Mouse (Mus musculus): Measurements from ENCODE around the gene Zfp82. TPM values are rescaled to one million over a fixed set of nuclear protein-coding genes. Genes with fewer than 3 reads are reported as not detected.

Gene Zfp82
- polyA plus RNA-seq, 1 experiment from 2014 or later: 11.0 TPM

GRCm38 (mm10) chr7:30027331-30027730 lies 45.4 kb downstream of the Zfp82 start:
- Histone ChIP-seq H3K4me2 (ENCODE audit: low read depth, low read length) (no peak overlapping the region), H3K9me3 (ENCODE audit: control insufficient read depth, low read length) (no peaks in the 10 kb centered on the region), H3K27me3 (ENCODE audit: control insufficient read depth, insufficient read depth, low read length) (no peaks in the 10 kb centered on the region), H3K36me3 (ENCODE audit: control insufficient read depth, insufficient read depth, low read length) (peaks cover 24% of the 10 kb centered on the region), H3K4me1 (ENCODE audit: control insufficient read depth, insufficient read depth, low read length) (no peaks in the 10 kb centered on the region), H3K27ac (ENCODE audit: low read depth, low read length) (no peak overlapping the region), H3K4me3 (ENCODE audit: low read depth, low read length) (no peak overlapping the region), H3K9ac (replicated peaks; ENCODE audit: low read depth, low read length) (no peak overlapping the region)
- 77% methylated on average over 4 of the region's 4 CpGs for WGBS
- no peak for ATAC-seq (ENCODE audit: low read depth)

GRCm38 (mm10) chr7:30025358-30025757 lies 47.3 kb downstream of the Zfp82 start:
- Histone ChIP-seq H3K27me3 (ENCODE audit: control insufficient read depth, insufficient read depth, low read length) (no peaks in the 10 kb centered on the region), H3K4me1 (ENCODE audit: control insufficient read depth, insufficient read depth, low read length) (no peaks in the 10 kb centered on the region), H3K9me3 (ENCODE audit: control insufficient read depth, low read length) (no peaks in the 10 kb centered on the region), H3K4me3 (ENCODE audit: low read depth, low read length) (no peak overlapping the region), H3K36me3 (ENCODE audit: control insufficient read depth, insufficient read depth, low read length) (peaks cover 28% of the 10 kb centered on the region), H3K9ac (replicated peaks; ENCODE audit: low read depth, low read length) (no peak overlapping the region), H3K4me2 (ENCODE audit: low read depth, low read length) (no peak overlapping the region), H3K27ac (ENCODE audit: low read depth, low read length) (no peak overlapping the region)
- WGBS: 80% methylated on average over 5 of the region's 5 CpGs
- ATAC-seq (ENCODE audit: low read depth): no peak

- Histone ChIP-seq H3K36me3 (ENCODE audit: control insufficient read depth, insufficient read depth, low read length) (peaks cover 33% of the 10 kb centered on the region), H3K4me1 (ENCODE audit: control insufficient read depth, insufficient read depth, low read length) (no peaks in the 10 kb centered on the region), H3K27ac (ENCODE audit: low read depth, low read length) (no peak overlapping the region), H3K4me3 (ENCODE audit: low read depth, low read length) (no peak overlapping the region), H3K4me2 (ENCODE audit: low read depth, low read length) (no peak overlapping the region), H3K27me3 (ENCODE audit: control insufficient read depth, insufficient read depth, low read length) (no peaks in the 10 kb centered on the region), H3K9ac (replicated peaks; ENCODE audit: low read depth, low read length) (no peak overlapping the region), H3K9me3 (ENCODE audit: control insufficient read depth, low read length) (no peaks in the 10 kb centered on the region)
- 95% methylated on average over 8 of the region's 8 CpGs for WGBS
- ATAC-seq (ENCODE audit: low read depth): no peak
These were observed 48.9 kb downstream of the Zfp82 start for GRCm38 (mm10) chr7:30023800-30024199.

- Histone ChIP-seq H3K9me3 (ENCODE audit: control insufficient read depth, low read length) (no peaks in the 10 kb centered on the region), H3K27ac (ENCODE audit: low read depth, low read length) (no peak overlapping the region), H3K4me3 (ENCODE audit: low read depth, low read length) (no peak overlapping the region), H3K4me2 (ENCODE audit: low read depth, low read length) (no peak overlapping the region), H3K4me1 (ENCODE audit: control insufficient read depth, insufficient read depth, low read length) (no peaks in the 10 kb centered on the region), H3K36me3 (ENCODE audit: control insufficient read depth, insufficient read depth, low read length) (peaks cover 36% of the 10 kb centered on the region), H3K9ac (replicated peaks; ENCODE audit: low read depth, low read length) (no peak overlapping the region), H3K27me3 (ENCODE audit: control insufficient read depth, insufficient read depth, low read length) (no peaks in the 10 kb centered on the region)
- 96% methylated on average over 9 of the region's 9 CpGs for WGBS
- ATAC-seq (ENCODE audit: low read depth): no peak
These were observed 49.4 kb downstream of the Zfp82 start for GRCm38 (mm10) chr7:30023324-30023723.

GRCm38 (mm10) chr7:30019543-30019942 lies 53.2 kb downstream of the Zfp82 start:
- no peaks in the 10 kb centered on the region for H3K4me1 ChIP-seq (ENCODE audit: control insufficient read depth, insufficient read depth, low read length)
- no peaks in the 10 kb centered on the region for H3K27me3 ChIP-seq (ENCODE audit: control insufficient read depth, insufficient read depth, low read length)
- no peak for ATAC-seq (ENCODE audit: low read depth)
- no peaks in the 10 kb centered on the region for H3K9me3 ChIP-seq (ENCODE audit: control insufficient read depth, low read length)
- H3K4me3 ChIP-seq (ENCODE audit: low read depth, low read length): no peak overlapping the region
- 91% methylated on average over 2 of the region's 2 CpGs for WGBS
- H3K4me2 ChIP-seq (ENCODE audit: low read depth, low read length): no peak overlapping the region
- H3K9ac ChIP-seq (replicated peaks; ENCODE audit: low read depth, low read length): no peak overlapping the region
- peaks cover 48% of the 10 kb centered on the region for H3K36me3 ChIP-seq (ENCODE audit: control insufficient read depth, insufficient read depth, low read length)
- H3K27ac ChIP-seq (ENCODE audit: low read depth, low read length): no peak overlapping the region

- Histone ChIP-seq H3K4me2 (ENCODE audit: low read depth, low read length) (no peak overlapping the region), H3K36me3 (ENCODE audit: control insufficient read depth, insufficient read depth, low read length) (peaks cover 33% of the 10 kb centered on the region), H3K4me1 (ENCODE audit: control insufficient read depth, insufficient read depth, low read length) (no peaks in the 10 kb centered on the region), H3K9ac (replicated peaks; ENCODE audit: low read depth, low read length) (no peak overlapping the region), H3K4me3 (ENCODE audit: low read depth, low read length) (no peak overlapping the region), H3K27ac (ENCODE audit: low read depth, low read length) (no peak overlapping the region), H3K27me3 (ENCODE audit: control insufficient read depth, insufficient read depth, low read length) (no peaks in the 10 kb centered on the region), H3K9me3 (ENCODE audit: control insufficient read depth, low read length) (no peaks in the 10 kb centered on the region)
- ATAC-seq (ENCODE audit: low read depth): no peak
- 87% methylated on average over 6 of the region's 6 CpGs for WGBS
These were observed 55.5 kb downstream of the Zfp82 start for GRCm38 (mm10) chr7:30017226-30017625.

- 62% methylated on average over 4 of the region's 4 CpGs for WGBS
These were observed 59.7 kb downstream of the Zfp82 start for GRCm38 (mm10) chr7:30012956-30013363.

GRCm38 (mm10) chr7:30010551-30011195 lies 62.0 kb downstream of the Zfp82 start:
- no peak overlapping the region for H3K4me2 ChIP-seq (ENCODE audit: low read depth, low read length)
- no peaks in the 10 kb centered on the region for H3K27me3 ChIP-seq (ENCODE audit: control insufficient read depth, insufficient read depth, low read length)
- peaks cover 15% of the 10 kb centered on the region for H3K36me3 ChIP-seq (ENCODE audit: control insufficient read depth, insufficient read depth, low read length)
- 79% methylated on average over 10 of the region's 10 CpGs for WGBS
- H3K27ac ChIP-seq (ENCODE audit: low read depth, low read length): no peak overlapping the region
- no peaks in the 10 kb centered on the region for H3K9me3 ChIP-seq (ENCODE audit: control insufficient read depth, low read length)
- H3K4me3 ChIP-seq (ENCODE audit: low read depth, low read length): no peak overlapping the region
- peaks cover 17% of the 10 kb centered on the region for H3K4me1 ChIP-seq (ENCODE audit: control insufficient read depth, insufficient read depth, low read length)
- ATAC-seq (ENCODE audit: low read depth): no peak
- H3K9ac ChIP-seq (replicated peaks; ENCODE audit: low read depth, low read length): no peak overlapping the region

More at GRCm38 (mm10) chr7:30012956-30013363, 59.7 kb downstream of the Zfp82 start:
- Histone ChIP-seq H3K4me1 (ENCODE audit: control insufficient read depth, insufficient read depth, low read length) (peaks cover 17% of the 10 kb centered on the region), H3K9ac (replicated peaks; ENCODE audit: low read depth, low read length) (no peak overlapping the region), H3K4me3 (ENCODE audit: low read depth, low read length) (no peak overlapping the region), H3K4me2 (ENCODE audit: low read depth, low read length) (no peak overlapping the region), H3K27ac (ENCODE audit: low read depth, low read length) (no peak overlapping the region), H3K36me3 (ENCODE audit: control insufficient read depth, insufficient read depth, low read length) (peaks cover 23% of the 10 kb centered on the region), H3K9me3 (ENCODE audit: control insufficient read depth, low read length) (no peaks in the 10 kb centered on the region), H3K27me3 (ENCODE audit: control insufficient read depth, insufficient read depth, low read length) (no peaks in the 10 kb centered on the region)
- peak; percentile 41; the same call in 1 of the 2 replicates for ATAC-seq (ENCODE audit: low read depth)

GRCm38 (mm10) chr7:30009321-30010085 lies 63.2 kb downstream of the Zfp82 start:
- Histone ChIP-seq H3K9ac (replicated peaks; ENCODE audit: low read depth, low read length) (no peak overlapping the region), H3K9me3 (ENCODE audit: control insufficient read depth, low read length) (no peaks in the 10 kb centered on the region), H3K27me3 (ENCODE audit: control insufficient read depth, insufficient read depth, low read length) (no peaks in the 10 kb centered on the region), H3K27ac (ENCODE audit: low read depth, low read length) (peak overlapping the region; percentile 56), H3K4me3 (ENCODE audit: low read depth, low read length) (no peak overlapping the region), H3K4me2 (ENCODE audit: low read depth, low read length) (no peak overlapping the region), H3K4me1 (ENCODE audit: control insufficient read depth, insufficient read depth, low read length) (peaks cover 17% of the 10 kb centered on the region), H3K36me3 (ENCODE audit: control insufficient read depth, insufficient read depth, low read length) (peaks cover 5% of the 10 kb centered on the region)
- peak; percentile 52; the same call in 1 of the 2 replicates for ATAC-seq (ENCODE audit: low read depth)
- 29% methylated on average over 21 of the region's 21 CpGs for WGBS

Measured in neural tube, embryonic 14.5 days (tissue).